Mouse (Mus musculus) lung, postnatal 36 days (tissue): ENCODE results near the gene Cdkl3.

Experiments used
- DNase-seq: peaks from one replicate; pipeline ENCODE4 v3.0.0; 2022; ENCODE audit warnings: mixed read lengths

The Cdkl3 gene

GRCm38 (mm10) chr11:52018217-52018616 lies 14.2 kb downstream of the Cdkl3 start:
- DNase-seq: no peak

GRCm38 (mm10) chr11:52032356-52032755 lies 28.3 kb downstream of the Cdkl3 start:
- DNase-seq: no peak

- DNase-seq: no peak
Observed at GRCm38 (mm10) chr11:52033953-52034352, 29.9 kb downstream of the Cdkl3 start.

- no peak for DNase-seq
Observed at GRCm38 (mm10) chr11:52035905-52036304, 31.9 kb downstream of the Cdkl3 start.

GRCm38 (mm10) chr11:52037659-52038058 lies 33.6 kb downstream of the Cdkl3 start:
- DNase-seq: no peak

- DNase-seq: peak; percentile 10
Observed at GRCm38 (mm10) chr11:52043224-52043623, 39.2 kb downstream of the Cdkl3 start.

GRCm38 (mm10) chr11:52044156-52044555 lies 40.1 kb downstream of the Cdkl3 start:
- no peak for DNase-seq

GRCm38 (mm10) chr11:52046446-52047165 lies 42.6 kb downstream of the Cdkl3 start:
- DNase-seq: peak; percentile 23

GRCm38 (mm10) chr11:52053371-52053770 lies 49.4 kb downstream of the Cdkl3 start:
- no peak for DNase-seq

GRCm38 (mm10) chr11:52054728-52055127 lies 50.7 kb downstream of the Cdkl3 start:
- no peak for DNase-seq

GRCm38 (mm10) chr11:52056198-52056597 lies 52.2 kb downstream of the Cdkl3 start:
- DNase-seq: no peak

GRCm38 (mm10) chr11:52059001-52059400 lies 55.0 kb downstream of the Cdkl3 start:
- DNase-seq: no peak

- DNase-seq: no peak
Observed at GRCm38 (mm10) chr11:52060315-52060714, 56.3 kb downstream of the Cdkl3 start.

- DNase-seq: no peak
Observed at GRCm38 (mm10) chr11:52062406-52062805, 58.4 kb downstream of the Cdkl3 start.

GRCm38 (mm10) chr11:52064398-52064797 lies 60.4 kb downstream of the Cdkl3 start:
- DNase-seq: peak; percentile 45

- no peak for DNase-seq
Observed at GRCm38 (mm10) chr11:52065841-52066240, 61.8 kb downstream of the Cdkl3 start.

GRCm38 (mm10) chr11:52071768-52072167 lies 67.7 kb downstream of the Cdkl3 start:
- DNase-seq: peak; percentile 71

- no peak for DNase-seq
Observed at GRCm38 (mm10) chr11:52073528-52074170, 69.6 kb downstream of the Cdkl3 start.

GRCm38 (mm10) chr11:52074626-52075470 lies 70.8 kb downstream of the Cdkl3 start:
- no peak for DNase-seq

GRCm38 (mm10) chr11:52075794-52076633 lies 72.0 kb downstream of the Cdkl3 start:
- no peak for DNase-seq

- DNase-seq: no peak
Observed at GRCm38 (mm10) chr11:52076742-52077352, 72.8 kb downstream of the Cdkl3 start.

GRCm38 (mm10) chr11:52077939-52078338 lies 73.9 kb downstream of the Cdkl3 start:
- DNase-seq: peak; percentile 78
